Mouse (Mus musculus): ENCODE data around the gene Cdhr5. TPM values are rescaled to one million over a fixed set of nuclear protein-coding genes. Genes with fewer than 3 reads are reported as not detected.
A peak's percentile ranks its signal among the peaks of the same experiment; 100 is the strongest.

Gene Cdhr5
- total and polyA plus RNA-seq, 2 experiments, result 18.5 to 31.7 TPM

DNA sequence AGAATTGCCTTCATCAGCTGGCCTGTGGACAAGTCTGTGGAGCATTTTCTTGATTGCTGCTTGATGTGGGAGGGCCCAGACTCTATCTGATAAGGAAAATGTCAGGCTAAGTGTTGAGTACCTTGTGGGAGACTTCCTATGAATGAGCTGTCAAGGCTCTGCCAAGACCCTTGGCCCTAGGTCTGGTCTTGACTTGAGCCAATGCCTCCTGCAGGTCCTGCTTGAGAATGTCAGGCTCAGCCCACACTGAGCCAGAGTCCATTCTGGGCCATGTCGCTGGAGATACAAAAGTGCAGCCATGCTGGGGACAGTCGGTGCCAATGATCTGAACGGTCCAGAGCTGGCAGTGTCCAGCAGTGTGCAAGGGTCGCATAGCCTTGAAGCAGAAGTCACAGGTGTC is 6.2 kb upstream of the Cdhr5 start:
- Histone ChIP-seq H3K4me3 (ENCODE audit: insufficient read depth, low read depth, low read length) (no peak overlapping the region), H3K79me2 (ENCODE audit: control insufficient read depth, insufficient read depth, low read length) (no peaks in the 10 kb centered on the region), H3K9ac (ENCODE audit: low read depth, low read length) (no peak overlapping the region), H3K27me3 (ENCODE audit: control insufficient read depth, insufficient read depth, low read length) (peaks cover 5% of the 10 kb centered on the region; the same call in 1 of the 2 replicates), H3K4me1 (ENCODE audit: control insufficient read depth, insufficient read depth, low read length) (no peaks in the 10 kb centered on the region), H3K27ac (replicated peaks; ENCODE audit: insufficient read depth, low read depth, low read length) (no peak overlapping the region), H3K36me3 (ENCODE audit: control insufficient read depth, insufficient read depth, low read length) (no peaks in the 10 kb centered on the region)
- no peak for DNase-seq (ENCODE audit: extremely low read depth, low read depth, low spot score)
- no peak for TF ChIP-seq CTCF (IDR thresholded peaks at IDR 0.05; ENCODE audit: low read depth, low read length)
- no peak for TF ChIP-seq POLR2A (IDR thresholded peaks at IDR 0.05; ENCODE audit: extremely low read depth, insufficient read depth, low read length)
- WGBS, result 29% methylated on average over 4 of the region's 4 CpGs

DNA sequence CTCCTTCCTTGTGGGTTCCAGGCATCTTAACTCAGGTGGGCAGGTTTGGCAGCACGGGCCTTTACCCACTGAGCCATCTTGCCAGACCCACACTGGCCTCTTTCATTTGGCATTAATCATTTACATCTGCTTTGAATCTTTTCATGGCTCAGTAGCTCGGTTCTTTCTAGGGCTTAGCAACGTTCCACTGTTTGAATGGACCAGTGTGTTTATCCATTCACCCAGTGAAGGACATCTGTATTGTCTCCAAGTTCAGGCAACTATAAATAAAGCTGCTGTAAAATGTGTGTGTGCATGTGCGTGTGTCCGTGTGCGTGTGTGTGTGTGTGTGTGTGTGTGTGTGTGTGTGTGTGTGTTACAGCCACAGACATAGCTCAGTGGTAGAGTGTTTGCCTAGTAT is 4.9 kb upstream of the Cdhr5 start:
- H3K27ac ChIP-seq (replicated peaks; ENCODE audit: insufficient read depth, low read depth, low read length), result no peak overlapping the region
- H3K4me3 ChIP-seq (ENCODE audit: insufficient read depth, low read depth, low read length), result no peak overlapping the region
- DNase-seq (ENCODE audit: extremely low read depth, low read depth, low spot score), result no peak
- peaks cover 5% of the 10 kb centered on the region; the same call in 1 of the 2 replicates for H3K27me3 ChIP-seq (ENCODE audit: control insufficient read depth, insufficient read depth, low read length)
- no peak overlapping the region for H3K9ac ChIP-seq (ENCODE audit: low read depth, low read length)
- 92% methylated on average over 6 of the region's 6 CpGs for WGBS
- TF ChIP-seq CTCF (IDR thresholded peaks at IDR 0.05; ENCODE audit: low read depth, low read length) (no peak), POLR2A (IDR thresholded peaks at IDR 0.05; ENCODE audit: extremely low read depth, insufficient read depth, low read length) (no peak)
- no peaks in the 10 kb centered on the region for H3K79me2 ChIP-seq (ENCODE audit: control insufficient read depth, insufficient read depth, low read length)
- H3K36me3 ChIP-seq (ENCODE audit: control insufficient read depth, insufficient read depth, low read length), result no peaks in the 10 kb centered on the region
- H3K4me1 ChIP-seq (ENCODE audit: control insufficient read depth, insufficient read depth, low read length), result no peaks in the 10 kb centered on the region

DNA sequence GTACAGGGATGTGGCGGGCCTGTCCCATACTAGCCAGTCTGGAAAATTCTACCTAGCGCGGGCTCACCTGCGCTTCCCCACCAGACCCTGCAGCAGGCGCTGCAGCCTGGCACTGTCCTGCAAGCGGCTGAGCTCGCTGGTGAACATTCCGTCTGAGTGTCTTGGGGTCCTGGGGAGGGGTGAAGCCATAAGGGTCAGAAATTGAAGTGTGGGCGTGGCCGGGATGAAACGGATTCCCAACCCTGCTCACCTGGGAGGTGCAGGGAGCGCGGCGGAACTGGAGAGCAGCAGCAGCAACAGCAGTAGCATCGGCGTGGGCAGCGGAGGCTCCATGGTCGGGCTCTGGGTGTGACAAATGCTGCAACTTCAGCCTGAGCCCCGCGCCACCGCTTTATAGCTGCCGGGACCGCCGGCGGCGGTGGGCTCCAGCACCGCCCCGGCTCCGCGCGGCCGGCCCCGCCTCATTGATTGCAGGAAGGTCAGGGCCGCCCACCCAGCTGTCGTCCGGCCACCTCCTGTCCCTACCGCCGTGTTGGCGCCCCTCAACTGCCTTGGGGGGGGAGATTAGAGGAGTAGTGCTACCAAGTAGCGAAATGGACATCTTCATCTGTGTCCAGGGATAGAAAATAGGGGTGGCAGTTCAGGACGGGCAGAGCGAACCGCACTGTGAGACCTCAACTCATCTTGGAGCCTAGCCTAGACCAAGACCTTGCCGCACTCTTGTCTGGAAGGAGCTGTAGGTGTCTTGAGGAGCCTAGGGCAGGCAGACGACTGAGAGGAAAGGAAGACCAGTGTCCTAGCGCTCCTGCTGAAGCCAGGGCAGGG is 2.4 kb upstream of the Cdhr5 start, which contains the start of gene Sct:
Gene Sct (minus strand): TSS at position 368 of the 825 bp plus-strand sequence.
- TF ChIP-seq POLR2A (IDR thresholded peaks at IDR 0.05; ENCODE audit: extremely low read depth, insufficient read depth, low read length) (no peak), CTCF (IDR thresholded peaks at IDR 0.05; ENCODE audit: low read depth, low read length) (peak; percentile 58)
- Histone ChIP-seq H3K79me2 (ENCODE audit: control insufficient read depth, insufficient read depth, low read length) (no peaks in the 10 kb centered on the region; the same call in 1 of the 2 replicates), H3K4me1 (ENCODE audit: control insufficient read depth, insufficient read depth, low read length) (peaks cover 5% of the 10 kb centered on the region; the same call in 1 of the 2 replicates), H3K27ac (replicated peaks; ENCODE audit: insufficient read depth, low read depth, low read length) (no peak within 1 kb of the TSS), H3K36me3 (ENCODE audit: control insufficient read depth, insufficient read depth, low read length) (no peaks in the 10 kb centered on the region), H3K9ac (ENCODE audit: low read depth, low read length) (no peak within 1 kb of the TSS), H3K4me3 (ENCODE audit: insufficient read depth, low read depth, low read length) (peak within 1 kb of the TSS; percentile 20; the same call in 1 of the 2 replicates), H3K27me3 (ENCODE audit: control insufficient read depth, insufficient read depth, low read length) (peaks cover 5% of the 10 kb centered on the region; the same call in 1 of the 2 replicates)
- DNase-seq (ENCODE audit: extremely low read depth, low read depth, low spot score), result no peak
- 16% methylated on average over 46 of the region's 46 CpGs for WGBS

DNA sequence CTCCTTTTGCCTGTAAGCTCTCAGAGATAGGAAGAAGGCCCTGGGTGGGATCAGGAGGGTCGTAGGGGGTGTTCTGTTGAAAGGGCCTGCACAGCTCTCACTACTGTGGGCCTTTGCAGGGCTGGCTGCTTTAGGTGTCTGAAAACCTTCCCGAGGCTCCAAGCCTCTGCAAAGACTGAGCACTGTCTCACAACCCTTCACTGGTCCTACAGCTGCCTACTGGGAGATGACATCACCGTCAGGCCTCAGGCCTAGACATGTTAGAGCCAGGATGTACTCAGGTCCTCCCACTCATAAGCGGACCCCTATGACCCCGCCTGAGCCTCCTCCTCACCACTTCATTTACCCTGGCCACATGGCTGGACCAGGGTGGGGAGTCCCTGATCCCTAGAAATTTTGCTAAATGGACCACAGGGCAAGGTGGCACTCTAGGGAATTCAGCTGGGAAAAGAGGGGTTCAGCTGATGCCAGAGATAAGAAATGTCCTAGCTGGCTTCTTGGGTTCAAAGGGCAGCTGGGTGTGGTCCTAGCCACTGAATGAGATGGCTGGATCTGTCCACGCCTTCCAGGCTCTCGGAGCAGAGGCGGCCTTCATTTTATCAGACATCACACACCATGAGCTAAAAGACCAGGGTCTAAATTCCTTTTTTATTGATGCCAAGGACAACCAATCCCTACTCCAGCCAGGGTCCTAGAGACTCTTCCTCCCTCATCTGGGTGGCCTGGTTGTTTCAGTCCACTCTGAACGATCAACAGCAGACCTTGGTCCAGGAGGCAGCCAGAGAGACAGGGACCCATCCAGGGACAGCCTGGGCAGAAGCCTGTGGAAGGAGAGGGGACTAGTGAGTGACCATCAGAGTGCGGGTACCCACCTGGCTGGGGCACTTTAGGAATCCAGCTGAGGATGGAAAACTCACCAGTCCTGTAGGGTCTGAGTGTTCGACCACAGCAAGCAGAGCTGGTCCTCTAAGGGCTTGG is 1.4 kb upstream of the Cdhr5 start:
- Histone ChIP-seq H3K9ac (ENCODE audit: low read depth, low read length) (no peak overlapping the region), H3K4me1 (ENCODE audit: control insufficient read depth, insufficient read depth, low read length) (peaks cover 5% of the 10 kb centered on the region; the same call in 1 of the 2 replicates), H3K27me3 (ENCODE audit: control insufficient read depth, insufficient read depth, low read length) (peaks cover 5% of the 10 kb centered on the region; the same call in 1 of the 2 replicates), H3K36me3 (ENCODE audit: control insufficient read depth, insufficient read depth, low read length) (no peaks in the 10 kb centered on the region), H3K4me3 (ENCODE audit: insufficient read depth, low read depth, low read length) (no peak overlapping the region), H3K79me2 (ENCODE audit: control insufficient read depth, insufficient read depth, low read length) (no peaks in the 10 kb centered on the region; the same call in 1 of the 2 replicates), H3K27ac (replicated peaks; ENCODE audit: insufficient read depth, low read depth, low read length) (no peak overlapping the region)
- WGBS, result 90% methylated on average over 11 of the region's 11 CpGs
- DNase-seq (ENCODE audit: extremely low read depth, low read depth, low spot score), result no peak
- no peak for TF ChIP-seq POLR2A (IDR thresholded peaks at IDR 0.05; ENCODE audit: extremely low read depth, insufficient read depth, low read length)
- TF ChIP-seq CTCF (IDR thresholded peaks at IDR 0.05; ENCODE audit: low read depth, low read length), result no peak

DNA sequence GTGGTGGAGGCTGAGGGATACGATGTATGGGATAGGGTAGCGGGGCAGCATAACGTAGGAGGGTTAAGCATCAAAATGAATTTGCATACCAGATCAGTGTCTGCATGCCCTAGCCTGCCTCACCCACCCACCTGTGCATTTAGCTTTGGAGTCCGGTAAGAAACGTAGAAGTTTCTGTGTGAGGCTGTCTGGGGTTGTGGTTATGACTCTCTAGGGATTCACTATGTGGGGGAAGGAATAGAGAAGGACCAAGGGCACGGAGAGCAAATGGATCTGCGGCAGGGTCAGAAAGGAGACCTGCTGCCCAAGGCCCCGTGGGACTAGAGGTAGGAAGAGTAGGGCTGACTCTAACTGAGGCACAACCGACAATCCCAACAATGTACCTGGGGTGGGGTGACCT is 1.2 kb downstream of the Cdhr5 start:
- Histone ChIP-seq H3K27ac (replicated peaks; ENCODE audit: insufficient read depth, low read depth, low read length) (no peak overlapping the region), H3K4me3 (ENCODE audit: insufficient read depth, low read depth, low read length) (no peak overlapping the region), H3K4me1 (ENCODE audit: control insufficient read depth, insufficient read depth, low read length) (peaks cover 5% of the 10 kb centered on the region; the same call in 1 of the 2 replicates), H3K79me2 (ENCODE audit: control insufficient read depth, insufficient read depth, low read length) (no peaks in the 10 kb centered on the region; the same call in 1 of the 2 replicates), H3K36me3 (ENCODE audit: control insufficient read depth, insufficient read depth, low read length) (no peaks in the 10 kb centered on the region), H3K9ac (ENCODE audit: low read depth, low read length) (no peak overlapping the region), H3K27me3 (ENCODE audit: control insufficient read depth, insufficient read depth, low read length) (peaks cover 5% of the 10 kb centered on the region; the same call in 1 of the 2 replicates)
- no peak for DNase-seq (ENCODE audit: extremely low read depth, low read depth, low spot score)
- 96% methylated on average over 9 of the region's 9 CpGs for WGBS
- TF ChIP-seq POLR2A (IDR thresholded peaks at IDR 0.05; ENCODE audit: extremely low read depth, insufficient read depth, low read length) (no peak), CTCF (IDR thresholded peaks at IDR 0.05; ENCODE audit: low read depth, low read length) (no peak)

All from liver, adult 2 months (tissue).